Mouse (Mus musculus) embryonic stem cell, embryonic (primary cell): ENCODE results near the gene Zar1l.

ENCODE experiments used
- CTCF ChIA-PET, 4 experiments: fragments of 300-600 bp in 2 of 4; fragments of 350-600 bp in 2 of 4; sonication (Branson Sonifier 250); formaldehyde crosslinking; loops; one replicate each; lab custom pipeline; 2022; ENCODE audit warnings: inconsistent platforms in 2 of 4; lab: Charles Lee
- POLR2A ChIA-PET, 4 experiments: fragments of 300-600 bp in 2 of 4; fragments of 350-600 bp in 2 of 4; sonication (Branson Sonifier 250); formaldehyde crosslinking; loops; one replicate each; lab custom pipeline; 2022; ENCODE audit warnings: antibody characterized with exemption in 4 of 4, inconsistent platforms in 1 of 4; lab: Charles Lee

Zar1l gene

GRCm38 (mm10) chr5:150513264-150513663 lies 4.7 kb downstream of the Zar1l start:
- CTCF ChIA-PET = interaction anchor here in 3 of 4 experiments (0.8 to 1.1 kb wide), 4 partner anchors 14 to 72 kb away, joined by 3 to 4 read pairs (median 3); no protein-coding TSS in a partner anchor
- POLR2A ChIA-PET = interaction anchor here in 2 of 4 experiments (2.1 to 3.8 kb wide), 2 partner anchors 9 kb away, joined by 11 to 12 read pairs; partner anchors contain the start of gene Brca2 (in 2 of the 2)

GRCm38 (mm10) chr5:150510451-150511225 lies 7.3 kb downstream of the Zar1l start:
- POLR2A ChIA-PET = no interaction called here
- CTCF ChIA-PET = interaction anchor here in 3 of 4 experiments (0.7 to 1.5 kb wide), 3 partner anchors 15 to 105 kb away, joined by 3 to 8 read pairs (median 3); no protein-coding TSS in a partner anchor

GRCm38 (mm10) chr5:150495792-150496191 lies 22.2 kb downstream of the Zar1l start:
- ChIA-PET CTCF (interaction anchor here (0.6 to 2.0 kb wide), 37 partner anchors 8 to 388 kb away, joined by 3 to 25 read pairs (median 4); partner anchors contain the start of gene Brca2 (in 1 of the 4)), POLR2A (no interaction called here)

GRCm38 (mm10) chr5:150491573-150492173 lies 26.3 kb downstream of the Zar1l start:
- ChIA-PET CTCF (interaction anchor here in 1 of 4 experiments (1.3 kb wide), 1 partner anchor 60 kb away, joined by 4 read pairs; no protein-coding TSS in a partner anchor), POLR2A (interaction anchor here in 1 of 4 experiments (1.1 kb wide), 1 partner anchor 54 kb away, joined by 3 read pairs; no protein-coding TSS in a partner anchor)

- ChIA-PET CTCF (interaction anchor here in 1 of 4 experiments (1.2 to 1.3 kb wide), 2 partner anchors 49 to 59 kb away, joined by 3 to 4 read pairs; no protein-coding TSS in a partner anchor), POLR2A (interaction anchor here in 2 of 4 experiments (0.7 to 1.3 kb wide), 4 partner anchors 11 to 54 kb away, joined by 3 to 4 read pairs (median 4); partner anchors contain the start of gene Brca2 (in 2 of the 2))
These were observed 27.1 kb downstream of the Zar1l start for GRCm38 (mm10) chr5:150490821-150491220.

GRCm38 (mm10) chr5:150490285-150490684 lies 27.7 kb downstream of the Zar1l start:
- ChIA-PET CTCF (interaction anchor here in 1 of 4 experiments (1.2 to 1.3 kb wide), 2 partner anchors 49 to 59 kb away, joined by 3 to 4 read pairs; no protein-coding TSS in a partner anchor), POLR2A (interaction anchor here in 2 of 4 experiments (0.7 to 1.3 kb wide), 4 partner anchors 11 to 53 kb away, joined by 3 to 4 read pairs (median 4); partner anchors contain the start of gene Brca2 (in 2 of the 2))

GRCm38 (mm10) chr5:150485198-150485597 lies 32.8 kb downstream of the Zar1l start:
- POLR2A ChIA-PET = interaction anchor here in 1 of 4 experiments (0.7 kb wide), 1 partner anchor 9 kb away, joined by 3 read pairs; no protein-coding TSS in a partner anchor
- CTCF ChIA-PET = interaction anchor here (0.6 to 1.8 kb wide), 30 partner anchors 8 to 732 kb away, joined by 3 to 16 read pairs (median 4); partner anchors contain the start of gene N4bp2l1 (in 1 of the 4)

- ChIA-PET CTCF (no interaction called here), POLR2A (no interaction called here)
These were observed 39.4 kb downstream of the Zar1l start for GRCm38 (mm10) chr5:150478612-150479011.

- ChIA-PET POLR2A (interaction anchor here in 1 of 4 experiments (1.1 to 1.3 kb wide), 2 partner anchors 9 to 11 kb away, joined by 4 to 5 read pairs; no protein-coding TSS in a partner anchor), CTCF (interaction anchor here in 3 of 4 experiments (0.7 to 1.8 kb wide), 4 partner anchors 8 to 214 kb away, joined by 4 to 8 read pairs (median 4); no protein-coding TSS in a partner anchor)
These were observed 40.6 kb downstream of the Zar1l start for GRCm38 (mm10) chr5:150477364-150477763.

- ChIA-PET POLR2A (interaction anchor here in 1 of 4 experiments (1.0 to 2.0 kb wide), 2 partner anchors 16 to 27 kb away, joined by 3 to 5 read pairs; no protein-coding TSS in a partner anchor), CTCF (no interaction called here)
These were observed 49.5 kb downstream of the Zar1l start for GRCm38 (mm10) chr5:150468431-150468830.

GRCm38 (mm10) chr5:150466132-150466531 lies 51.8 kb downstream of the Zar1l start:
- CTCF ChIA-PET = interaction anchor here in 1 of 4 experiments (0.5 to 2.7 kb wide), 2 partner anchors 19 to 24 kb away, joined by 3 to 7 read pairs; no protein-coding TSS in a partner anchor
- POLR2A ChIA-PET = interaction anchor here in 2 of 4 experiments (0.7 kb wide), 2 partner anchors 187 to 220 kb away, joined by 3 read pairs; no protein-coding TSS in a partner anchor

GRCm38 (mm10) chr5:150465218-150465617 lies 52.7 kb downstream of the Zar1l start:
- ChIA-PET POLR2A (no interaction called here), CTCF (interaction anchor here in 3 of 4 experiments (0.6 to 2.7 kb wide), 5 partner anchors 11 to 30 kb away, joined by 3 to 8 read pairs (median 5); no protein-coding TSS in a partner anchor)

- CTCF ChIA-PET = interaction anchor here in 3 of 4 experiments (0.6 to 1.2 kb wide), 4 partner anchors 11 to 31 kb away, joined by 3 to 8 read pairs (median 4); no protein-coding TSS in a partner anchor
- POLR2A ChIA-PET = no interaction called here
These were observed 53.2 kb downstream of the Zar1l start for GRCm38 (mm10) chr5:150464721-150465120.

- POLR2A ChIA-PET = interaction anchor here in 1 of 4 experiments (0.9 kb wide), 1 partner anchor 18 kb away, joined by 4 read pairs; no protein-coding TSS in a partner anchor
- CTCF ChIA-PET = interaction anchor here in 2 of 4 experiments (1.5 kb wide), 2 partner anchors 18 to 36 kb away, joined by 3 to 7 read pairs; no protein-coding TSS in a partner anchor
These were observed 58.2 kb downstream of the Zar1l start for GRCm38 (mm10) chr5:150459801-150460200.

GRCm38 (mm10) chr5:150457904-150458739 lies 59.8 kb downstream of the Zar1l start:
- POLR2A ChIA-PET = interaction anchor here in 1 of 4 experiments (1.1 kb wide), 1 partner anchor 21 kb away, joined by 8 read pairs; no protein-coding TSS in a partner anchor

GRCm38 (mm10) chr5:150457165-150457903 lies 60.6 kb downstream of the Zar1l start:
- POLR2A ChIA-PET = interaction anchor here in 1 of 4 experiments (1.1 kb wide), 1 partner anchor 20 kb away, joined by 8 read pairs; no protein-coding TSS in a partner anchor
- CTCF ChIA-PET = no interaction called here

More at GRCm38 (mm10) chr5:150457904-150458739, 59.8 kb downstream of the Zar1l start:
- CTCF ChIA-PET = interaction anchor here in 2 of 4 experiments (1.4 to 1.5 kb wide), 2 partner anchors 17 to 37 kb away, joined by 3 read pairs; no protein-coding TSS in a partner anchor
